Mouse (Mus musculus): ENCODE measurements around the gene Ubr1. TPM values are rescaled to one million over a fixed set of nuclear protein-coding genes. Genes with fewer than 3 reads are reported as not detected.

Gene Ubr1
- total and polyA plus RNA-seq, 2 experiments, result 14.4 to 16.1 TPM

DNA sequence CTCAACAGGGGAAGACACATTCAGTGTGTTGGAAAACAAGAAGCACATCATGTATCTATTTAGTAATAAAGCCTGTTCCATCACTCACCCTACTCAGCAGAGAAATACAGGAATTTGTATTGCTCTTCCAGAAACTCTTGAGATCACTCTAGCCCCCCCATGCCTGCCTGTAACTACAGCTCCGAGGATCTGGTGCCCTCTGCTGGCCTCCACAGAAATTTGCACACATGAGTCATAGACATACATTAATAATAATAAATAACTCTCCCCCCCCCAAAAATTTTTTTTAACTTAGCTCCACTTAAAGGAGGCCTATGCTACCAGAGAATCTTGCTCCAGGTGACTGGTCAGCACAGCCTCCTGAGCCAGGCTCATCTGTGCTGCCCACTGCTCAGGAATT, 104.0 kb downstream of the Ubr1 start:
- H3K27me3 ChIP-seq (ENCODE audit: control insufficient read depth, insufficient read depth, low read length), result no peaks in the 10 kb centered on the region
- H3K4me1 ChIP-seq (ENCODE audit: control insufficient read depth, insufficient read depth, low read length), result peaks cover under 1% of the 10 kb centered on the region; the same call in 1 of the 2 replicates
- H3K4me3 ChIP-seq (ENCODE audit: insufficient read depth, low read depth, low read length), result no peak overlapping the region
- no peak overlapping the region for H3K9ac ChIP-seq (ENCODE audit: low read depth, low read length)
- WGBS, result 14% methylated on average over 1 of the region's 1 CpGs
- H3K27ac ChIP-seq (replicated peaks; ENCODE audit: insufficient read depth, low read depth, low read length), result no peak overlapping the region
- TF ChIP-seq POLR2A (IDR thresholded peaks at IDR 0.05; ENCODE audit: extremely low read depth, insufficient read depth, low read length), result no peak
- TF ChIP-seq CTCF (IDR thresholded peaks at IDR 0.05; ENCODE audit: low read depth, low read length), result peak; percentile 76
- H3K36me3 ChIP-seq (ENCODE audit: control insufficient read depth, insufficient read depth, low read length), result peaks cover 46% of the 10 kb centered on the region
- DNase-seq (ENCODE audit: extremely low read depth, low read depth, low spot score), result no peak
- H3K79me2 ChIP-seq (ENCODE audit: control insufficient read depth, insufficient read depth, low read length), result no peaks in the 10 kb centered on the region

DNA sequence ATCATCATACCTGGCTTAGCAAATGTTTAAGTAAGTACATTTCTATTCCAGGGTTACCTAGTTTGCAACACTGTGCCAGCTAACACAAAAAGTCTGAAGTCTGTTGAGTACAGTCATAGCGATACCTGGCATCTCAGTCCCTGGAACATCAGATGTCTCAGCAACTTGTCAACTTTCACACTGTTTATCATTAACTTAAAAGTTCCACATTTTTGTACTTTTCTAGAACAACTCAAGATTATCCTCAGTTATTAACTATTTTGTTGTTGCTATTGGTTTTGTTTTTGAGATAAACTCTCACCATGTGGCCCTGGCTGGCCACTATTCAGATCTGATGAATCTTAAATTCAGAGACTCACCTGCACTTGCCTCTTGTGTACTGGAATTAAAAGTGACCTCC, 107.1 kb downstream of the Ubr1 start:
- Histone ChIP-seq H3K27ac (replicated peaks; ENCODE audit: insufficient read depth, low read depth, low read length) (no peak overlapping the region), H3K4me3 (ENCODE audit: insufficient read depth, low read depth, low read length) (no peak overlapping the region), H3K79me2 (ENCODE audit: control insufficient read depth, insufficient read depth, low read length) (no peaks in the 10 kb centered on the region), H3K27me3 (ENCODE audit: control insufficient read depth, insufficient read depth, low read length) (no peaks in the 10 kb centered on the region), H3K4me1 (ENCODE audit: control insufficient read depth, insufficient read depth, low read length) (peaks cover 6% of the 10 kb centered on the region; the same call in 1 of the 2 replicates), H3K9ac (ENCODE audit: low read depth, low read length) (no peak overlapping the region), H3K36me3 (ENCODE audit: control insufficient read depth, insufficient read depth, low read length) (peaks cover 33% of the 10 kb centered on the region)
- WGBS, result 71% methylated on average over 1 of the region's 1 CpGs
- TF ChIP-seq POLR2A (IDR thresholded peaks at IDR 0.05; ENCODE audit: extremely low read depth, insufficient read depth, low read length) (no peak), CTCF (IDR thresholded peaks at IDR 0.05; ENCODE audit: low read depth, low read length) (no peak)
- DNase-seq (ENCODE audit: extremely low read depth, low read depth, low spot score), result no peak

DNA sequence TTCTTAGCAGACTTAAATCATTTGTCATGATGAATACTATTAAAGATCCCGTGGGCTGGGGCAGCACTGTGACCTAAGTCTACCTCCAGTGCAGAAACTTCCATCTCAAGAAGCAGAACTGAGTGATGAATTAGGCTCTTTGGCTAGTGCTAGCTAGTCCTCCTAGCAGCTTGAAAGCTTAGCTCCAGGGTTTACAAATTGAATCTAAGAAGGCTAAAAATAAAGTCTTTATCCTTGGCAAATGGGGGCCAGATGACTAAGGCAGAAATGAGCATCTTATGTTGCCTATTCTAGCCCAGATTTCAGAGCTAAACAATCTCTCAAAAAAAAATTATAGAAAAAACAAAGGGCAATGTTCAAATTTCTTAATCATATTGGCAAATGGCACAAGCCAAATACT, 109.8 kb downstream of the Ubr1 start:
- H3K36me3 ChIP-seq (ENCODE audit: control insufficient read depth, insufficient read depth, low read length), result peaks cover 30% of the 10 kb centered on the region
- WGBS, result 84% methylated on average over 1 of the region's 1 CpGs
- TF ChIP-seq CTCF (IDR thresholded peaks at IDR 0.05; ENCODE audit: low read depth, low read length), result no peak
- no peak for TF ChIP-seq POLR2A (IDR thresholded peaks at IDR 0.05; ENCODE audit: extremely low read depth, insufficient read depth, low read length)
- H3K27ac ChIP-seq (replicated peaks; ENCODE audit: insufficient read depth, low read depth, low read length), result no peak overlapping the region
- no peaks in the 10 kb centered on the region for H3K27me3 ChIP-seq (ENCODE audit: control insufficient read depth, insufficient read depth, low read length)
- H3K79me2 ChIP-seq (ENCODE audit: control insufficient read depth, insufficient read depth, low read length), result no peaks in the 10 kb centered on the region
- no peak overlapping the region for H3K9ac ChIP-seq (ENCODE audit: low read depth, low read length)
- peaks cover 6% of the 10 kb centered on the region; the same call in 1 of the 2 replicates for H3K4me1 ChIP-seq (ENCODE audit: control insufficient read depth, insufficient read depth, low read length)
- peak; percentile 64 for DNase-seq (ENCODE audit: extremely low read depth, low read depth, low spot score)
- H3K4me3 ChIP-seq (ENCODE audit: insufficient read depth, low read depth, low read length), result no peak overlapping the region

DNA sequence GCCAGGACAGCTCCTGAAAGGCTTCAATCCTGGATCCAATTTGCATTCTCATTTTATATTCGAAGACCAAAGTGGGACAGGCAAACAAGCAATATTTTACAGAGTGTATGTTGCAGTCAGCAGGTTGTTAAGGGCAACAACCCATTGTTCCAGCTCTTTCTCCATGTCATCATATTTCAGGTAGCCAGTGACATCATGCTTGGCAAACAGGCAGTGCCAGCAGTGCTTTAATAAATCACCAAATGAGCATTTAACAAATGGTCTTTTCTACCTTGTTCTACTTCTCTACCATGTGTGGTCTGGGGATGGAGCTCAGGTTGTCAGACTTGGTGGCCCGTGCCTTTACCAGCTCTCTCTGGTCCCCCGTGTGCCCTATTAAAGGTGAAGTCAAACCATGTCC, 112.4 kb downstream of the Ubr1 start:
- Histone ChIP-seq H3K4me1 (ENCODE audit: control insufficient read depth, insufficient read depth, low read length) (peaks cover 6% of the 10 kb centered on the region; the same call in 1 of the 2 replicates), H3K4me3 (ENCODE audit: insufficient read depth, low read depth, low read length) (no peak overlapping the region), H3K9ac (ENCODE audit: low read depth, low read length) (no peak overlapping the region), H3K27ac (replicated peaks; ENCODE audit: insufficient read depth, low read depth, low read length) (no peak overlapping the region), H3K36me3 (ENCODE audit: control insufficient read depth, insufficient read depth, low read length) (peaks cover 15% of the 10 kb centered on the region), H3K79me2 (ENCODE audit: control insufficient read depth, insufficient read depth, low read length) (no peaks in the 10 kb centered on the region), H3K27me3 (ENCODE audit: control insufficient read depth, insufficient read depth, low read length) (no peaks in the 10 kb centered on the region)
- TF ChIP-seq CTCF (IDR thresholded peaks at IDR 0.05; ENCODE audit: low read depth, low read length) (no peak), POLR2A (IDR thresholded peaks at IDR 0.05; ENCODE audit: extremely low read depth, insufficient read depth, low read length) (no peak)
- 90% methylated on average over 3 of the region's 3 CpGs for WGBS
- peak; percentile 15 for DNase-seq (ENCODE audit: extremely low read depth, low read depth, low spot score)

DNA sequence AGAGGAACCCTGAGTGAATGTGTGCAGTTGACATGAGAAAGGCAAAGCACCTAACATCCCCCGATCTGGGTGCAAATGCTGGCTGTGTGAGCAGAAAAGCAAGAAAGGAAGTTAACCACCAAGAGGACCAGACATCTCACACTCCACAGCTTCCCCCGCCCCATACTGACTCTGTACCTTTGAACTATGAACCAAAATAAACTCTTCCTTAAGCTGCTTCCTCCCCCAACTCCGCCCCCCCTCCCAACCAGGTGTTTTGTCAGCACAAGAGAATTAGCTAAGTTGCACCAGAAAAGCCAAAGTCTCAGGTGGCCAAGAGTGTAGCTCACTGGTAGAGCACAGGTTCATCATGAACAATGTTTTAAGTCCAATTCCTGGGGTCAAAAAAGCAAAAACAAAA, 117.4 kb downstream of the Ubr1 start:
- no peak for DNase-seq (ENCODE audit: extremely low read depth, low read depth, low spot score)
- TF ChIP-seq POLR2A (IDR thresholded peaks at IDR 0.05; ENCODE audit: extremely low read depth, insufficient read depth, low read length), result no peak
- TF ChIP-seq CTCF (IDR thresholded peaks at IDR 0.05; ENCODE audit: low read depth, low read length), result no peak
- no peak overlapping the region for H3K4me3 ChIP-seq (ENCODE audit: insufficient read depth, low read depth, low read length)
- no peak overlapping the region for H3K27ac ChIP-seq (replicated peaks; ENCODE audit: insufficient read depth, low read depth, low read length)
- no peaks in the 10 kb centered on the region for H3K36me3 ChIP-seq (ENCODE audit: control insufficient read depth, insufficient read depth, low read length)
- 85% methylated on average over 3 of the region's 3 CpGs for WGBS
- no peaks in the 10 kb centered on the region for H3K79me2 ChIP-seq (ENCODE audit: control insufficient read depth, insufficient read depth, low read length)
- no peaks in the 10 kb centered on the region for H3K4me1 ChIP-seq (ENCODE audit: control insufficient read depth, insufficient read depth, low read length)
- H3K9ac ChIP-seq (ENCODE audit: low read depth, low read length), result no peak overlapping the region
- no peaks in the 10 kb centered on the region for H3K27me3 ChIP-seq (ENCODE audit: control insufficient read depth, insufficient read depth, low read length)

DNA sequence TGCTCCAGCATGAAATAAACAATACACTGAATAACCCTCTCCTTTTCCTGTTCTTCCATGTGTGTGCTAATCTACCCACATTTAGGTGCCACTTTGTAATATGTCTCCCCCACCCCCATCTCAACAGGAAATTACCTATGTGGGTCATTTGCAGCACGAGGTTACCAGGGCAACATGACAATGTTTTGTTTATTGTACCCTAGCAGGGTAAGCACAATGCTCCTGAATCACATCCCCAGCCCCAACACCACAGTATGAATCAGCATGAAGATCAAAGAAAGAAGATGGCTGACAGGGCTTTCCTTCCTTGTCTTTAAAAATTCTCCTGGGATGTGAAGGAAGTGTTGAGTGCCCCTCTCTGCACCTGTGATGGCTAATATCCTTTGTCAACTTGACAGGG, 117.9 kb downstream of the Ubr1 start:
- Histone ChIP-seq H3K27me3 (ENCODE audit: control insufficient read depth, insufficient read depth, low read length) (no peaks in the 10 kb centered on the region), H3K4me1 (ENCODE audit: control insufficient read depth, insufficient read depth, low read length) (no peaks in the 10 kb centered on the region), H3K4me3 (ENCODE audit: insufficient read depth, low read depth, low read length) (no peak overlapping the region), H3K79me2 (ENCODE audit: control insufficient read depth, insufficient read depth, low read length) (no peaks in the 10 kb centered on the region), H3K36me3 (ENCODE audit: control insufficient read depth, insufficient read depth, low read length) (no peaks in the 10 kb centered on the region), H3K27ac (replicated peaks; ENCODE audit: insufficient read depth, low read depth, low read length) (no peak overlapping the region), H3K9ac (ENCODE audit: low read depth, low read length) (no peak overlapping the region)
- WGBS, result 24% methylated on average over 1 of the region's 1 CpGs
- no peak for TF ChIP-seq CTCF (IDR thresholded peaks at IDR 0.05; ENCODE audit: low read depth, low read length)
- no peak for TF ChIP-seq POLR2A (IDR thresholded peaks at IDR 0.05; ENCODE audit: extremely low read depth, insufficient read depth, low read length)
- DNase-seq (ENCODE audit: extremely low read depth, low read depth, low spot score), result no peak
